Mouse (Mus musculus): ENCODE data around the gene Qrich2. TPM values are rescaled to one million over a fixed set of nuclear protein-coding genes. Genes with fewer than 3 reads are reported as not detected.

Qrich2 gene
- total and polyA plus RNA-seq, 3 experiments: 0.29 to 0.38 (median 0.32) TPM

- Histone ChIP-seq H3K9ac (ENCODE audit: insufficient read depth, low read depth) (no peak overlapping the region), H3K36me3 (replicated peaks in 1 of 2; ENCODE audit: control insufficient read depth in 1 of 2, insufficient read depth in 1 of 2, low read length in 1 of 2) (peaks cover 87 to 95% of the 10 kb centered on the region in 2 experiments), H3K79me2 (replicated peaks; ENCODE audit: control insufficient read depth, extremely low read depth, insufficient read depth, poor library complexity, severe bottlenecking) (no peaks in the 10 kb centered on the region), H3K4me1 (ENCODE audit: control insufficient read depth in 1 of 2, insufficient read depth in 2 of 2) (no peaks in the 10 kb centered on the region), H3K9me3 (replicated peaks; ENCODE audit: low read length) (no peaks in the 10 kb centered on the region), H3K27me3 (replicated peaks) (no peaks in the 10 kb centered on the region), H3K4me3 (replicated peaks in 1 of 3; ENCODE audit: low read depth in 2 of 3, low read length in 2 of 3, poor library complexity in 1 of 3) (no peak overlapping the region), H3K4me2 (ENCODE audit: insufficient read depth, low read depth, poor library complexity, severe bottlenecking) (no peak overlapping the region), H3K27ac (ENCODE audit: insufficient read depth, low read depth) (no peak overlapping the region)
- dilution Hi-C loops (cut with MboI; ENCODE audit: extremely low pct_ligation_motif_present, extremely low pct_unique_long_range_greater_than_20kb, low sequenced_read_pairs) (no loop called here), in situ Hi-C loops (cut with MboI; ENCODE audit: low pct_ligation_motif_present, low pct_unique_long_range_greater_than_20kb, low sequenced_read_pairs) (no loop called here)
- DNase-seq (ENCODE audit: extremely low read depth): no peak
- TF ChIP-seq USF1 (IDR thresholded peaks at IDR 0.05; ENCODE audit: low read depth, low read length): no peak
- no peak for TF ChIP-seq ZNF384 (IDR thresholded peaks at IDR 0.05; ENCODE audit: low read depth, low read length)
- TF ChIP-seq JUND (conservative IDR thresholded peaks at IDR 0.05; ENCODE audit: low read depth, low read length): no peak
- TF ChIP-seq RAD21 (IDR thresholded peaks at IDR 0.05; ENCODE audit: low read depth, low read length): no peak
Measured at GRCm38 (mm10) chr11:116481776-116482175, 15.7 kb upstream of the Qrich2 start.

- no peak for DNase-seq (ENCODE audit: extremely low read depth)
- peaks cover 87 to 95% of the 10 kb centered on the region in 2 experiments for H3K36me3 ChIP-seq (replicated peaks in 1 of 2; ENCODE audit: control insufficient read depth in 1 of 2, insufficient read depth in 1 of 2, low read length in 1 of 2)
- dilution Hi-C loops (cut with MboI; ENCODE audit: extremely low pct_ligation_motif_present, extremely low pct_unique_long_range_greater_than_20kb, low sequenced_read_pairs): no loop called here
- H3K4me3 ChIP-seq (replicated peaks in 1 of 3; ENCODE audit: low read depth in 2 of 3, low read length in 2 of 3, poor library complexity in 1 of 3): no peak overlapping the region
- TF ChIP-seq TCF12 (IDR thresholded peaks at IDR 0.05; ENCODE audit: low read depth, low read length) (no peak), IRF4 (IDR thresholded peaks at IDR 0.05; ENCODE audit: low read depth, low read length) (no peak), MYC (IDR thresholded peaks at IDR 0.05; ENCODE audit: low read depth, low read length) (no peak), ZNF384 (IDR thresholded peaks at IDR 0.05; ENCODE audit: low read depth, low read length) (no peak), ELF1 (IDR thresholded peaks at IDR 0.05; ENCODE audit: low read depth, low read length) (no peak), CHD2 (IDR thresholded peaks at IDR 0.05; ENCODE audit: low read length) (no peak), MXI1 (IDR thresholded peaks at IDR 0.05; ENCODE audit: low read depth, low read length) (no peak), JUN (IDR thresholded peaks at IDR 0.05; ENCODE audit: insufficient read depth, low read depth, low read length) (no peak), ZC3H11A (IDR thresholded peaks at IDR 0.05; ENCODE audit: low read depth, low read length) (no peak), POLR2AphosphoS2 (IDR thresholded peaks at IDR 0.05; ENCODE audit: low read depth, low read length) (no peak), CTCF (conservative IDR thresholded peaks at IDR 0.05 in 1 of 2, IDR thresholded peaks at IDR 0.05 in 1 of 2; ENCODE audit: low read depth in 2 of 2, low read length in 2 of 2) (no peak), HCFC1 (IDR thresholded peaks at IDR 0.05; ENCODE audit: low read depth, low read length) (no peak), SIN3A (IDR thresholded peaks at IDR 0.05; ENCODE audit: low read length) (no peak), TBP (conservative IDR thresholded peaks at IDR 0.05; ENCODE audit: low read depth, low read length) (no peak)
- no peak overlapping the region for H3K27ac ChIP-seq (ENCODE audit: insufficient read depth, low read depth)
- no peaks in the 10 kb centered on the region for H3K27me3 ChIP-seq (replicated peaks)
- H3K9me3 ChIP-seq (replicated peaks; ENCODE audit: low read length): no peaks in the 10 kb centered on the region
- H3K4me2 ChIP-seq (ENCODE audit: insufficient read depth, low read depth, poor library complexity, severe bottlenecking): no peak overlapping the region
- in situ Hi-C loops (cut with MboI; ENCODE audit: low pct_ligation_motif_present, low pct_unique_long_range_greater_than_20kb, low sequenced_read_pairs): no loop called here
- H3K4me1 ChIP-seq (ENCODE audit: control insufficient read depth in 1 of 2, insufficient read depth in 2 of 2): no peaks in the 10 kb centered on the region
- no peak overlapping the region for H3K9ac ChIP-seq (ENCODE audit: insufficient read depth, low read depth)
- no peaks in the 10 kb centered on the region for H3K79me2 ChIP-seq (replicated peaks; ENCODE audit: control insufficient read depth, extremely low read depth, insufficient read depth, poor library complexity, severe bottlenecking)
Measured at GRCm38 (mm10) chr11:116480975-116481374, 14.9 kb upstream of the Qrich2 start.

All from CH12.LX (cell line).